Mouse (Mus musculus) heart, postnatal 10 days (tissue): ENCODE measurements around the gene Cmc1. TPM values are rescaled to one million over a fixed set of nuclear protein-coding genes. Genes with fewer than 3 reads are reported as not detected.

Source experiments
- DNase-seq, 2 experiments: peaks; one replicate each; pipeline ENCODE4 v3.0.0; 2021
- intact Hi-C: fragments of 180-260 bp; cut with DNase I; formaldehyde crosslinking; loops from one replicate; pipeline ENCODE4 v1.15.1; 2025
- total RNA-seq, 2 experiments: library from RNA; stranded (reverse); gene quantifications; 2 replicates each; pipeline ENCODE4 v1.2.3; 2021

Cmc1 gene
- total RNA-seq, 2 experiments from 2014 or later = 24.0 to 28.3 TPM

- intact Hi-C loops = loop anchor here (5.0 kb wide), 1 partner anchor 111 kb away; the partner anchor contains the start of gene Cmc1
- no peak for DNase-seq
Observed at GRCm38 (mm10) chr9:118041022-118041400, 109.0 kb downstream of the Cmc1 start.

GRCm38 (mm10) chr9:118040218-118041021 is 109.6 kb downstream of the Cmc1 start, which contains the start of gene Azi2:
TSS of gene Azi2 (plus strand) at chr9:118040499.
- intact Hi-C loops = loop anchor here (5.0 kb wide), 1 partner anchor 112 kb away; the partner anchor contains the start of gene Cmc1
- peak; percentile 98 for DNase-seq

GRCm38 (mm10) chr9:118034990-118035389 is 115.0 kb downstream of the Cmc1 start:
- no peak for DNase-seq
- intact Hi-C loops = loop anchor here (10.0 kb wide), 1 partner anchor 130 kb away; no protein-coding TSS in a partner anchor

- intact Hi-C loops = loop anchor here (10.0 kb wide), 1 partner anchor 127 kb away; no protein-coding TSS in a partner anchor
- DNase-seq = no peak
Observed at GRCm38 (mm10) chr9:118031694-118032093, 118.3 kb downstream of the Cmc1 start.

GRCm38 (mm10) chr9:118030252-118030651 is 119.7 kb downstream of the Cmc1 start:
- no peak for DNase-seq
- intact Hi-C loops = loop anchor here (10.0 kb wide), 1 partner anchor 125 kb away; no protein-coding TSS in a partner anchor

GRCm38 (mm10) chr9:118029490-118029889 is 120.5 kb downstream of the Cmc1 start:
- intact Hi-C loops = no loop called here
- DNase-seq = no peak

GRCm38 (mm10) chr9:118024966-118025365 is 125.0 kb downstream of the Cmc1 start:
- no peak for DNase-seq
- intact Hi-C loops = no loop called here

Other genes with a start within 250 kb of the Cmc1 start
- 10 to 100 TPM; 72.8 to 81.6 TPM for gene Azi2, start 109.7 kb downstream of the Cmc1 start, total RNA-seq